Mouse (Mus musculus) heart, embryonic 11.5 days (tissue): Measurements from ENCODE around the gene Olfr1425. TPM values are rescaled to one million over a fixed set of nuclear protein-coding genes. Genes with fewer than 3 reads are reported as not detected.
"Not testable (repeated sequence)": the region's sequence is repeated elsewhere in the genome, so short reads cannot be mapped to it uniquely, and the experiment has no call there.

Source experiments
- ATAC-seq: fragments of 200-750 bp; cut with Nextera tagmentation; replicated peaks from 2 replicates; pipeline ENCODE4 v1.8.0; 2017; ENCODE audit warnings: moderate library complexity; ENCODE audit not compliant: insufficient number of reproducible peaks, low FRiP score, low TSS enrichment
- H3K27ac ChIP-seq: fragments of 300-500 bp; sonication (generic); 2 replicates; pipeline ENCODE4 v1.5.1; 2014; ENCODE audit warnings: mild to moderate bottlenecking, low read depth, low read length
- H3K27me3 ChIP-seq: fragments of 300-500 bp; sonication (generic); 2 replicates; pipeline ENCODE4 v1.6.1; 2014; ENCODE audit warnings: mild to moderate bottlenecking, low read length, mixed read lengths; ENCODE audit not compliant: control insufficient read depth, insufficient read depth
- H3K36me3 ChIP-seq: fragments of 300-500 bp; sonication (generic); 2 replicates; pipeline ENCODE4 v1.6.1; 2014; ENCODE audit warnings: mild to moderate bottlenecking, low read length, moderate library complexity, mixed read lengths; ENCODE audit not compliant: control insufficient read depth, insufficient read depth
- H3K4me1 ChIP-seq: fragments of 300-500 bp; sonication (generic); 2 replicates; pipeline ENCODE4 v1.6.1; 2014; ENCODE audit warnings: low read length; ENCODE audit not compliant: control insufficient read depth, insufficient read depth
- H3K4me2 ChIP-seq: fragments of 300-500 bp; sonication (generic); 2 replicates; pipeline ENCODE4 v1.6.1; 2014; ENCODE audit warnings: mild to moderate bottlenecking, moderate library complexity
- H3K4me3 ChIP-seq: fragments of 300-500 bp; sonication (generic); 2 replicates; pipeline ENCODE4 v1.5.1; 2014; ENCODE audit warnings: low read depth, low read length
- H3K9ac ChIP-seq: fragments of 300-500 bp; sonication (generic); 2 replicates; pipeline ENCODE4 v1.6.1; 2014; ENCODE audit warnings: mild to moderate bottlenecking, low read depth, low read length, moderate library complexity
- H3K9me3 ChIP-seq: fragments of 300-500 bp; sonication (generic); replicated peaks from 2 replicates; pipeline ENCODE4 v1.6.1; 2016; ENCODE audit warnings: low read length; ENCODE audit not compliant: control insufficient read depth
- WGBS: fragments of 180-500 bp; shearing (Covaris S2); extraction: QIAGEN DNeasy Blood & Tissue Kit; methylation state at CpG from one replicate; pipeline ENCODE4 v1.1.7; 2014; ENCODE audit not compliant: insufficient replicate concordance; 5-methylcytosine and 5-hydroxymethylcytosine counted together
- polyA plus RNA-seq: library from polyadenylated mRNA; unstranded; fragments of >200 nt; fragmentation: Nextera tagmentation; extraction: Ambion mirVana; gene quantifications from 2 replicates; pipeline ENCODE4 v1.2.1, GENCODE M21; 2014

The Olfr1425 gene
- not detected in 2 replicates for polyA plus RNA-seq

DNA sequence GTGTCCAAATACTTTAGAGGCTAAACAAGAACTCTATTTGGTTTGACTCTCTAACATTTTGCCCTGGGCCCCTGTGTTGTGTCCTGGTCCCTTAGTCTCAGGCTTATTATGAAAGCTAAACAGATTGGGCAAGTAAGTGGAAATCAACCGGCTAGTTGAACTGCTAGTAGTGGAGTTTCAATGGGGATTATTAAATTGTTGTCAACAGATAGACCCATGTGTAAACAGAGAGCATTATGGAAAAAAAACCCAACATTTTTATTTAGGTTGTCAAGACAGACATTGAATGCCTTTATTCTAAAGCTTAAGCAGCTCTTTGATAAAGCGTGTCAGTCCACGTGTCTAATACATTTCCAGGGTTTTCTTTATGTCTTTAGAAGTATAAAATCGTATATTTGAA, at the start of gene Olfr1425:
Gene Olfr1425 (minus strand): TSS at position 101 of the 400 bp plus-strand sequence.
- not testable (repeated sequence) for H3K36me3 ChIP-seq, H3K27me3 ChIP-seq, H3K9me3 ChIP-seq, H3K27ac ChIP-seq, ATAC-seq, H3K4me2 ChIP-seq, H3K9ac ChIP-seq, H3K4me3 ChIP-seq, H3K4me1 ChIP-seq
- WGBS = 80% methylated on average over 4 of the region's 4 CpGs

- Histone ChIP-seq H3K9ac (no peak within 1 kb of the TSS), H3K4me2 (no peak within 1 kb of the TSS), H3K4me3 (no peak within 1 kb of the TSS), H3K4me1 (no peaks in the 10 kb centered on the region), H3K36me3 (no peaks in the 10 kb centered on the region), H3K9me3 (no peaks in the 10 kb centered on the region), H3K27ac (no peak within 1 kb of the TSS), H3K27me3 (no peaks in the 10 kb centered on the region)
- 62% methylated on average over 3 of the region's 3 CpGs for WGBS
- ATAC-seq = no peak
Measured at GRCm38 (mm10) chr19:12123103-12123502, 45.6 kb upstream of the Olfr1425 start, which contains the start of gene Olfr76. TSS of gene Olfr76 (minus strand) at chr19:12123203.

DNA sequence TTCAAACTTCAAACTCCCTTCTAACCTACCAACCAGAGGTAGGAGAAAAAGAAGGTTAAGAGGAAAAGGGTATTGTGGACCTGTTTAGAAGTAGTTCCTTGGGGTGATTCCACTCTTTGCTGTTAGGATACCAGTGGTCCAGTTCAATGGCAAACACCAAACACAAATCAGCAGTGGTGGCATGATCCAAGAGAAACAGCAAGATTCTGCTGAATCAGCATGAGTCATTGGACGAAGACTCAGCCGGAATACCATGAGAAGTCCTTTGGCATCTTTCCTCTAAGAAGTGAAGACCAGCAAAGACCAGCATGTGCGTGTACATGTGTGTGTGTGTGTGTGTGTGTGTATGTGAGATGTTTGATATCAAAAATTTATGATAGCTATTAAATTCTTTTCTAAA, 38.9 kb upstream of the Olfr1425 start:
- no peak for ATAC-seq
- no peak overlapping the region for H3K9ac ChIP-seq

DNA sequence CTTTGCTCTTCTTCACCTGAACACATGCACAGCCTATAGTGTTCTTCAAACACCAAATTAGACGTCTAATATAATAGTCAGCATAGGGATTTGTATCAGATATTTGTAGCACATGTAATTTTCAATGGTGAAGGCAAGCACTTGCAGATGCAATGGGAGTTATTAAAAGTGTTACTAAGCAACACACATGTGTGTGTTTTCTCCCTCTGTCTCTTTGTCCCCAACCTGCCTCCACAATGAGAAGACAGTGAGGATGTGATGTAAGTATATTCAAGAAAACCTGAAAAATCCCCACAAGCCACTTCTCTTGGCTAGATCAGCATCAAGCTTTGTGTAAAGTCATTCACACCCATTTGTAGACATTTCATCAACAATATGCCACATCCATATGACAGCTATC, 38.3 kb upstream of the Olfr1425 start, which contains the start of gene Olfr1428:
Gene Olfr1428 (minus strand): TSS at position 101 of the 400 bp plus-strand sequence.
- 45% methylated on average over 1 of the region's 1 CpGs for WGBS
- no peaks in the 10 kb centered on the region for H3K27me3 ChIP-seq
- H3K4me3 ChIP-seq = no peak within 1 kb of the TSS
- no peak within 1 kb of the TSS for H3K4me2 ChIP-seq
- no peaks in the 10 kb centered on the region for H3K9me3 ChIP-seq
- ATAC-seq = no peak
- no peaks in the 10 kb centered on the region for H3K36me3 ChIP-seq
- no peaks in the 10 kb centered on the region for H3K4me1 ChIP-seq
- H3K27ac ChIP-seq = no peak within 1 kb of the TSS
- H3K9ac ChIP-seq = no peak within 1 kb of the TSS

More for the DNA sequence above, 38.9 kb upstream of the Olfr1425 start:
- no peaks in the 10 kb centered on the region for H3K4me1 ChIP-seq
- no peaks in the 10 kb centered on the region for H3K36me3 ChIP-seq
- no peak overlapping the region for H3K4me2 ChIP-seq
- no peaks in the 10 kb centered on the region for H3K27me3 ChIP-seq
- no peak overlapping the region for H3K27ac ChIP-seq
- 88% methylated on average over 3 of the region's 3 CpGs for WGBS
- no peak overlapping the region for H3K4me3 ChIP-seq
- H3K9me3 ChIP-seq = no peaks in the 10 kb centered on the region

- Histone ChIP-seq H3K27me3 (no peaks in the 10 kb centered on the region), H3K9me3 (no peaks in the 10 kb centered on the region), H3K27ac (no peak overlapping the region), H3K4me1 (no peaks in the 10 kb centered on the region), H3K36me3 (no peaks in the 10 kb centered on the region), H3K4me2 (no peak overlapping the region), H3K4me3 (no peak overlapping the region), H3K9ac (no peak overlapping the region)
- no peak for ATAC-seq
- 49% methylated on average over 1 of the region's 1 CpGs for WGBS
Measured at GRCm38 (mm10) chr19:12113807-12114206, 36.3 kb upstream of the Olfr1425 start.

DNA sequence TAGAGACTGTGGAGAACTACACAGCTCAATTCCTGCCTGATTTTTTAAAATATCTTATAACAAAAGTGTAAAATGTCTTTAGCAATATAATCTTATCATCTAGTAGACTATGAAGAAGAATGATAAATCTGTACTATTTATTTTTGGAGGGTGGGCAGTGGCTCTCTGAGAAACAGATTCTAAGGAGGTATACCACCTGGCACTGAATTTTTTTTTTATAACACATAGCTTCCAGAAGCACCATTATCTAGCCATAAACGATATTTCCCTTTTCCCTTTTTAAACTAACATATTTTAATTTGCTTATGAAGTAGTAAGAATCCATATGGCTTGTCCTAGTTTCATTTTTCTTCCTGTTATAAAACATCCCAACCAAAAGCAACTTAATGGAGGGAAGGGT, 27.0 kb upstream of the Olfr1425 start:
- no peak overlapping the region for H3K4me3 ChIP-seq
- H3K9ac ChIP-seq = no peak overlapping the region
- no peak overlapping the region for H3K4me2 ChIP-seq
- no peaks in the 10 kb centered on the region for H3K4me1 ChIP-seq
- H3K36me3 ChIP-seq = no peaks in the 10 kb centered on the region
- no peaks in the 10 kb centered on the region for H3K27me3 ChIP-seq
- no peak for ATAC-seq
- H3K27ac ChIP-seq = no peak overlapping the region
- H3K9me3 ChIP-seq = no peaks in the 10 kb centered on the region
- WGBS = 52% methylated on average over 1 of the region's 1 CpGs

DNA sequence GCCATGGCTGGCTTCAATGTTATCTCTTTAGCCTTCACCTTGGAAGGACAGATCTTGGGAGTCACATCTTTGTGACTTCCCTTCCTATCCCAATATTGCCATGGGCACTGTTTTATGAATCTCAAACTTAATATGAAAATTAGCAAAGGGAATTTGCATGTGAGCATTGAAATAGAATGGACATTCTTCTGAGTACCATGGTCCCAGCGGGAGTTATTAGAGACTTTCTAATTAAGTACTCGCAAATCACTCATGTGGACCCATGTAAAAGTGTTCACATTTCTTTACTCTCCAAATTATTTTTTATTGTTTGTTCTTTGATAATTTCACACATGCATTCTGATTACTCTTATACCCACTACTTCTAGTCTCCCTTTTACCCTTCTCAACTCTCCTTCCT, 25.7 kb upstream of the Olfr1425 start, which contains the start of gene Olfr1427:
Gene Olfr1427 (minus strand): TSS at position 101 of the 400 bp plus-strand sequence.
- no peak within 1 kb of the TSS for H3K27ac ChIP-seq
- H3K9me3 ChIP-seq = no peaks in the 10 kb centered on the region
- 87% methylated on average over 2 of the region's 2 CpGs for WGBS
- no peak for ATAC-seq
- H3K4me2 ChIP-seq = no peak within 1 kb of the TSS
- no peaks in the 10 kb centered on the region for H3K36me3 ChIP-seq
- H3K4me1 ChIP-seq = no peaks in the 10 kb centered on the region
- no peak within 1 kb of the TSS for H3K9ac ChIP-seq
- no peaks in the 10 kb centered on the region for H3K27me3 ChIP-seq
- no peak within 1 kb of the TSS for H3K4me3 ChIP-seq

DNA sequence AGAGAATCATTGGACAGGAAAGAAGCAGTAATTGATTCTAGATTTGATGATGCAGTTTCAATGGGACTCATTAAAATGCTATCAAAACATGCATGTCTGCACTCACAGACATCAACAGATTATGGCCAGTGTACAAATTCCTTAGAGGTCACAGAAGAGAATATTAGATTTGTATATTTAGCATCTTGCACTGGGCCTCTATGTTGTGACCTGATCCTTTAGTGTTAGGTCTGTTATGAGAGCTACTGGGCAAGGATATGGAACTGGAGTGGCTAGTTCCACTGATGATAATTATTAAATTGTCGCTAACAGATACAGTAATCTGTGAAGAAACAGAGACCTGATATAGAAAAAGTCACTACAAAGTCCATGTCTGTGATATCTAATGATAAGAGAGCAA, 14.4 kb upstream of the Olfr1425 start, which contains the start of gene Olfr1426:
Gene Olfr1426 (minus strand): TSS at position 101 of the 400 bp plus-strand sequence.
- no peak for ATAC-seq
- no peak within 1 kb of the TSS for H3K9ac ChIP-seq
- H3K4me2 ChIP-seq = no peak within 1 kb of the TSS
- no peaks in the 10 kb centered on the region for H3K27me3 ChIP-seq
- WGBS = 66% methylated on average over 1 of the region's 1 CpGs
- H3K36me3 ChIP-seq = no peaks in the 10 kb centered on the region
- no peaks in the 10 kb centered on the region for H3K9me3 ChIP-seq
- H3K4me1 ChIP-seq = no peaks in the 10 kb centered on the region
- no peak within 1 kb of the TSS for H3K4me3 ChIP-seq
- H3K27ac ChIP-seq = no peak within 1 kb of the TSS

DNA sequence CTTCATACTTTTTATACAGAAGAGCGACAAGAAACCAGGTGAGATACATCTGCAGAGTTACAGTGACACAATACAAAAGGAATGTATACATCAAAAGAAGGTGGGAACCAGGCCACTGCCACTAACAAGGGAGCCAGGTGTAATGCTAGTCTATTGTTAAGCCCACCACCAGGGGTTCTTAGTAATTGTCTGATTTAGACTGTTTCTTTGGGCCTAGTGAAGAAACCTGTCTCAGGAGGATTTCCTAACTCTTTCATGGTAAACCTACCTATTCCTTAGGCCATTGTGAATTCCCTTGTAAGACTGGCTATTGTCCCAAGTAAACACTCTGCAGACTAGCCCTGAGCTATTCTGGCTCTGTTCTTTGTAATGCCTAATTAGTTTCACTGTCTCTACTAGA, 8.0 kb downstream of the Olfr1425 start:
- not testable (repeated sequence) for ATAC-seq, H3K9ac ChIP-seq, H3K36me3 ChIP-seq, H3K27me3 ChIP-seq, H3K4me3 ChIP-seq, H3K4me1 ChIP-seq, H3K4me2 ChIP-seq, H3K27ac ChIP-seq, H3K9me3 ChIP-seq
- WGBS = 76% methylated on average over 1 of the region's 1 CpGs
